Mouse (Mus musculus) midbrain, embryonic 14.5 days (tissue): ENCODE data around the gene Slc7a14. TPM values are rescaled to one million over a fixed set of nuclear protein-coding genes. Genes with fewer than 3 reads are reported as not detected.

Experiments used
- ATAC-seq: fragments of 200-750 bp; cut with Nextera tagmentation; 2 replicates; pipeline ENCODE4 v1.8.0; 2017; ENCODE audit warnings: moderate number of reproducible peaks, moderate library complexity; ENCODE audit not compliant: low FRiP score, low TSS enrichment
- DNase-seq: peaks from one replicate; pipeline ENCODE4 v3.0.0-alpha.2; 2015
- H3K27ac ChIP-seq: fragments of 300-500 bp; sonication (generic); replicated peaks from 2 replicates; pipeline ENCODE4 v1.5.1; 2014; ENCODE audit warnings: mild to moderate bottlenecking, low read depth, low read length, moderate library complexity
- H3K27me3 ChIP-seq: fragments of 300-500 bp; sonication (generic); 2 replicates; pipeline ENCODE4 v1.6.1; 2014; ENCODE audit warnings: low read length, control low read depth, mixed read lengths; ENCODE audit not compliant: control insufficient read depth, insufficient read depth
- H3K36me3 ChIP-seq: fragments of 300-500 bp; sonication (generic); 2 replicates; pipeline ENCODE4 v1.6.1; 2014; ENCODE audit warnings: low read length, control low read depth; ENCODE audit not compliant: control insufficient read depth, insufficient read depth
- H3K4me1 ChIP-seq: fragments of 300-500 bp; sonication (generic); 2 replicates; pipeline ENCODE4 v1.6.1; 2014; ENCODE audit warnings: mild to moderate bottlenecking, antibody characterized with exemption, low read length, control low read depth; ENCODE audit not compliant: control insufficient read depth, insufficient read depth
- H3K4me2 ChIP-seq: fragments of 300-500 bp; sonication (generic); 2 replicates; pipeline ENCODE4 v1.6.1; 2014; ENCODE audit warnings: mild to moderate bottlenecking, low read length, moderate library complexity
- H3K4me3 ChIP-seq: fragments of 300-500 bp; sonication (generic); replicated peaks from 2 replicates; pipeline ENCODE4 v1.5.1; 2014; ENCODE audit warnings: low read depth, low read length
- H3K9ac ChIP-seq: fragments of 300-500 bp; sonication (generic); replicated peaks from 2 replicates; pipeline ENCODE4 v1.6.1; 2014; ENCODE audit warnings: mild to moderate bottlenecking, low read length, moderate library complexity
- H3K9me3 ChIP-seq: fragments of 300-500 bp; sonication (generic); 2 replicates; pipeline ENCODE4 v1.6.1; 2016; ENCODE audit warnings: low read length, control low read depth, mixed read lengths; ENCODE audit not compliant: control insufficient read depth
- WGBS: fragments of 180-500 bp; shearing (Covaris S2); extraction: QIAGEN DNeasy Blood & Tissue Kit; methylation state at CpG from one replicate; pipeline ENCODE4 v1.1.7; 2014; 5-methylcytosine and 5-hydroxymethylcytosine counted together
- polyA plus RNA-seq: library from polyadenylated mRNA; unstranded; fragments of >200 nt; fragmentation: Nextera tagmentation; extraction: Ambion mirVana; gene quantifications from 2 replicates; pipeline ENCODE4 v1.2.1, GENCODE M21; 2014

Slc7a14 gene
- polyA plus RNA-seq, 1 experiment from 2014 or later = 6.4 TPM

DNA sequence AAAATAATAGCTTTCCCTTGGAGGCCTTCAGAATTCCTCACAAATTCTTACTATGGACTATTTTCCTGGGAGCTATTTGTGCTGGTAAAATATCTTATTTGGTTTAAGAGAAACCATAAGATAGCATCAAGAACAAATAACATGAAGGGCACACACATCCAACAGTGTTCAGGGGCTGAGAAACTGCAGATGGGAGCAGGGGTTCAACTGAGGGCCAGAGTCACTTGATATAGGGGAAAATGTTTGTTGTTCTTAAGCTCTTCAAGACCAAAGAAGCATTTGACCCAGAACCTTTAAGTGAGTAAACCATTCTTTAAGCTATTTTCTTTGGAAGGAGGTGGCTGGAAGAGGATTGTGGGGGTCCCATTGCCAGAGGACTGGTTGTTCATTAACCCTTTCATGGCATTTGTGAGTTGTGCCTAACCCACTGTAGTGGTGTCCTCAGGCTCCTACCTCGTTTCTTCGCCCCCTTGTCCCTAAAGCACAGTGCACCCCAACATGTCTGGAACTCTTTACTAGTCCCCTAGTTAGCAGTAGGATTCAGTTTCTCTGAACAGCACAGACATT lies 76.3 kb downstream of the Slc7a14 start:
- no peak overlapping the region for H3K4me2 ChIP-seq
- H3K27ac ChIP-seq = no peak overlapping the region
- H3K4me3 ChIP-seq = no peak overlapping the region
- H3K27me3 ChIP-seq = no peaks in the 10 kb centered on the region
- H3K9me3 ChIP-seq = no peaks in the 10 kb centered on the region
- 0 out of 2 replicates have a peak, but pooled peaks cover 9% of the 10 kb centered on the region for H3K36me3 ChIP-seq
- DNase-seq (no peak), ATAC-seq (no peak)
- H3K9ac ChIP-seq = no peak overlapping the region
- 92% methylated on average over 2 of the region's 2 CpGs for WGBS
- H3K4me1 ChIP-seq = no peaks in the 10 kb centered on the region

- DNase-seq (no peak), ATAC-seq (no peak)
- WGBS = 90% methylated on average over 5 of the region's 5 CpGs
- Histone ChIP-seq H3K4me3 (no peak overlapping the region), H3K36me3 (peaks cover 11% of the 10 kb centered on the region; the same call in 1 of the 2 replicates), H3K4me2 (no peak overlapping the region), H3K4me1 (no peaks in the 10 kb centered on the region), H3K27me3 (no peaks in the 10 kb centered on the region), H3K9me3 (no peaks in the 10 kb centered on the region), H3K9ac (no peak overlapping the region), H3K27ac (no peak overlapping the region)
These were observed 80.9 kb downstream of the Slc7a14 start for GRCm38 (mm10) chr3:31229281-31229680.

DNA sequence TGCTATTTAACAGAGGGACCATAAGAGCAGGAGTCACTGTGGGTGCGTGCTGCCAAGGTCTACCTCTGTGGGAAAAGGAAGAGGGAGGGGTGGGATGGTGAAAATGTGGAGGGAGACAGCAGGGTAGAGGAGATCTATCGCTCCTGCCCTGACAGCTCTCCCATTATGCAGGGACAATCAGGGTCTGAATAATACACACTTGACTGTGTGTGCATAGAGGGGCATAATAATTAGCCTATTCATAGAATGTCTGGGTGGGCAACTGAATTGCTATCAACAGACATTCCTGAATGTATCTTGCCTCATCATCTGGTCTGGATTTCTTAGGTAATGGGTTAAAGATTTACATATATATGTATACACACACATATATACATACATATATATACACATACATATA lies 81.7 kb downstream of the Slc7a14 start:
- no peaks in the 10 kb centered on the region for H3K27me3 ChIP-seq
- H3K9ac ChIP-seq = no peak overlapping the region
- DNase-seq (no peak), ATAC-seq (0 out of 2 replicates have a peak, but pooled peaks have one; percentile 4)
- H3K4me3 ChIP-seq = no peak overlapping the region
- no peaks in the 10 kb centered on the region for H3K9me3 ChIP-seq
- H3K4me1 ChIP-seq = no peaks in the 10 kb centered on the region
- no peak overlapping the region for H3K4me2 ChIP-seq
- H3K36me3 ChIP-seq = peaks cover 17% of the 10 kb centered on the region; the same call in 1 of the 2 replicates
- H3K27ac ChIP-seq = no peak overlapping the region
- WGBS = 25% methylated on average over 2 of the region's 2 CpGs

DNA sequence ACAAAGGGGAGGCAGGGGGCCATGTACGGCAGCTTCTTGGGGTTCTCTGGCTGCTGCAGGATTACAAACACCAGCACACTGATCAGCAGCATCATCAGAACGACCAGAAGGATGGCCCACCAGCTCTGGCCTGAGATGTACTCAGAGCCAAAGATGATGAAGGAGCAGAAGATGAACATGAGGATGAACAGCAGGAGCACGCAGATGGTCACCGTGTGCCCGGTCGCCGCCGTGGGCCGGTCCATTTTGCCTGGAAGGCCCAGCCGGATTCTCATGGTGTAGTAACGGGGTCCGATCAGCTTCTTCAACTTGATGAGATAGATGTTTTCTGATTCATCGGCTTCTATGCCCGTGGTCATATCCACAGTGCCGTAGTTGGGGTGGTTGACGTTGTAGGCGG lies 86.6 kb downstream of the Slc7a14 start:
- ATAC-seq (no peak), DNase-seq (no peak)
- no peak overlapping the region for H3K27ac ChIP-seq
- H3K36me3 ChIP-seq = peaks cover 17% of the 10 kb centered on the region; the same call in 1 of the 2 replicates
- H3K9me3 ChIP-seq = no peaks in the 10 kb centered on the region
- no peak overlapping the region for H3K4me3 ChIP-seq
- no peak overlapping the region for H3K4me2 ChIP-seq
- H3K27me3 ChIP-seq = no peaks in the 10 kb centered on the region
- H3K9ac ChIP-seq = no peak overlapping the region
- WGBS = 94% methylated on average over 17 of the region's 17 CpGs
- H3K4me1 ChIP-seq = no peaks in the 10 kb centered on the region

GRCm38 (mm10) chr3:31220040-31220439 lies 90.1 kb downstream of the Slc7a14 start:
- H3K27me3 ChIP-seq = no peaks in the 10 kb centered on the region
- H3K4me3 ChIP-seq = no peak overlapping the region
- H3K9ac ChIP-seq = no peak overlapping the region
- 95% methylated on average over 4 of the region's 4 CpGs for WGBS
- no peaks in the 10 kb centered on the region for H3K4me1 ChIP-seq
- H3K9me3 ChIP-seq = no peaks in the 10 kb centered on the region
- peaks cover 10% of the 10 kb centered on the region; the same call in 1 of the 2 replicates for H3K36me3 ChIP-seq
- H3K4me2 ChIP-seq = no peak overlapping the region
- DNase-seq = no peak
- H3K27ac ChIP-seq = no peak overlapping the region
- no peak for ATAC-seq

DNA sequence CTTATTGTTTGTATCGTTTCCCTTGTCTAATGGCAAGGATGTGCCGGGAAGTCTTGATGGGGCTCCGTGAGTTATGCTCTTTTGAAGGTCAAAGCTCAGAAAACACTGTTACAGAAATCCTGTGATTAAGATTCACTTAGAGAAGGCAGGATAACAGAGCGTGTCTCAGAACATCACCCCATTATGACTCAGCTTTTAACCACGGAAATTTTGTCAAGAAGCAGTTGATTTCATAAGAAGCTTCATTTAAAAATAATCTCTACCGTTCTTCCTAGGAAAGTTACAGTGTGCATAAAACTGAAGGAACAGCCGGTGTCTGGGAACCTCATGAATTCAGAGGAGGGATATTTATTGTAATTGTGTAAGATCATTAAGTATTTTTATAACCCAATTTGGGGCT lies 90.7 kb downstream of the Slc7a14 start:
- H3K27ac ChIP-seq = no peak overlapping the region
- peaks cover 10% of the 10 kb centered on the region; the same call in 1 of the 2 replicates for H3K36me3 ChIP-seq
- H3K9me3 ChIP-seq = no peaks in the 10 kb centered on the region
- no peak overlapping the region for H3K9ac ChIP-seq
- H3K27me3 ChIP-seq = no peaks in the 10 kb centered on the region
- no peak for ATAC-seq
- H3K4me1 ChIP-seq = no peaks in the 10 kb centered on the region
- WGBS = 90% methylated on average over 7 of the region's 7 CpGs
- H3K4me2 ChIP-seq = no peak overlapping the region
- DNase-seq = no peak
- no peak overlapping the region for H3K4me3 ChIP-seq

DNA sequence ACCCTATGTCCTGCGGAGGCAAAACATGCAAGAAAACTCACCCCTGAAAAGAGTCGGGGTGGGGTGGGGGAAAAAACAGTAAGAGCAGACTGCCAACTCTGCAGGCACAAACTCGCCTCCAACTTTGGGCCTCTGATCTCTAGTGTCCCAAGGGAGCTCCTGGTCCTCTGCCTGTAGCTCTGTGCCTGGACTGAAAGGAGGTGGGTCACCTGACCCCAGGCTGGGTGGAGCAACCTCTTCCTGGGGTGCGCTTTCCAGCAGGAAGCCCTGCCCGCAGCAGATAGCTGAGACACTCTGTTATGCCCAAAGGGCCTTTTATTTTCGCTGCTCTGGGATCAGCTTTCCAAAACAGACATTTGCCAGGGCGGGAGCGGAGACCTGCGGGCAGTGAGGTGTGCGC lies 92.7 kb downstream of the Slc7a14 start:
- Histone ChIP-seq H3K4me3 (no peak overlapping the region), H3K27ac (no peak overlapping the region), H3K9me3 (no peaks in the 10 kb centered on the region), H3K4me1 (no peaks in the 10 kb centered on the region), H3K36me3 (no peaks in the 10 kb centered on the region), H3K27me3 (no peaks in the 10 kb centered on the region), H3K4me2 (no peak overlapping the region), H3K9ac (no peak overlapping the region)
- 76% methylated on average over 10 of the region's 10 CpGs for WGBS
- DNase-seq = no peak
- no peak for ATAC-seq

DNA sequence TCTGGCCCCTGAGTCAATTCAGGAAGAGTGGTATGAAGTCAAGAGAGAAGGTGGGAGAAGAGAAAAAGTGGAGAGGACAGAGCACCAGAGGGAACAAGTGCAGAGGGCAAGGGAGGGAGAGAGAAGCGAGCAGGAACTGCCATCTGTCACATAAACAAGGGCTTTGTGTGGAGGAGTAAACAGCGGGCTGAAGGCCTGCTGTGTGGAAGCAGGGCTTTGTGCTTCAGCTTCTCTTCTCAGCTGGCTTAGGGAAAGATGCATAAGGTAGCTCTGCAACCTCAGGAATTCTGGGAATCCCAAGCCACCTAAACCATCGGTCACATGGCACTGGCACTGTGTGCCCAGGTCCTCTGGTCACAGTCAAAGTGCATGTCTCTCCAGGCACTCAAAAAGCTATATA lies 96.4 kb downstream of the Slc7a14 start:
- Histone ChIP-seq H3K4me1 (peaks cover 5% of the 10 kb centered on the region; the same call in 1 of the 2 replicates), H3K36me3 (no peaks in the 10 kb centered on the region), H3K9me3 (no peaks in the 10 kb centered on the region), H3K27ac (0 out of 2 replicates have a peak overlapping the region, but pooled peaks have one; percentile 10), H3K27me3 (no peaks in the 10 kb centered on the region), H3K9ac (no peak overlapping the region), H3K4me3 (no peak overlapping the region), H3K4me2 (no peak overlapping the region)
- WGBS = 14% methylated on average over 3 of the region's 3 CpGs
- 0 out of 2 replicates have a peak, but pooled peaks have one; percentile 47 for ATAC-seq
- peak; percentile 34 for DNase-seq
